Mouse (Mus musculus): ENCODE data around the gene Ppp1r21. TPM values are rescaled to one million over a fixed set of nuclear protein-coding genes. Genes with fewer than 3 reads are reported as not detected.

The Ppp1r21 gene
- polyA plus RNA-seq, 1 experiment from 2014 or later = 34.7 TPM

DNA sequence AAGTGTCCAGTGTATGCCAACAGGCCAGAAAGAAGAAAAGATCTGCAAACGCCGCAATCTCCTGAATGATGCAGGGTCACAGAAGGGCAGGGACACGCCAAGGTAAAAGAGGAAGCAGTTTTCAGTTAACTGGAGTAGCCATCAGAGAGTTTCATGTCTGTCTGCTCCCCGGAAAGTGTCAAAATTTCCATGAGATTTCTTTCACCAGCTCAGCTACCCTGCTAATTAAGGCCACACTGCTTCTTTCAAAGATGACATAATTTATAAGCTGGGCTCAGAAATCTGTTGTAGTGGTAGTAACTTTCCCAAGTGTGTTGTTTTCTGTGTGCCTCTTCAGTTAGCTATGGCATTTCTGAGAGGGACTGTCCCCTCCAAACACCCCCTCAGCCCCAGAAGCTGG lies 66.2 kb downstream of the Ppp1r21 start:
- DNase-seq (ENCODE audit: low spot score) (no peak), ATAC-seq (no peak)
- 72% methylated on average over 4 of the region's 4 CpGs for WGBS
- no peak overlapping the region for H3K9ac ChIP-seq (ENCODE audit: low read length)
- H3K4me2 ChIP-seq (ENCODE audit: low read length) = no peak overlapping the region
- no peak overlapping the region for H3K27ac ChIP-seq (ENCODE audit: low read depth, low read length)
- no peak overlapping the region for H3K4me3 ChIP-seq (ENCODE audit: low read depth, low read length)
- H3K4me1 ChIP-seq (ENCODE audit: control insufficient read depth, insufficient read depth, low read length) = peaks cover 2% of the 10 kb centered on the region; the same call in 1 of the 2 replicates
- H3K9me3 ChIP-seq (replicated peaks; ENCODE audit: control insufficient read depth, low read length) = no peaks in the 10 kb centered on the region
- no peaks in the 10 kb centered on the region for H3K36me3 ChIP-seq (ENCODE audit: control insufficient read depth, insufficient read depth, low read length)
- no peaks in the 10 kb centered on the region for H3K27me3 ChIP-seq (replicated peaks; ENCODE audit: control insufficient read depth, insufficient read depth, low read length)

DNA sequence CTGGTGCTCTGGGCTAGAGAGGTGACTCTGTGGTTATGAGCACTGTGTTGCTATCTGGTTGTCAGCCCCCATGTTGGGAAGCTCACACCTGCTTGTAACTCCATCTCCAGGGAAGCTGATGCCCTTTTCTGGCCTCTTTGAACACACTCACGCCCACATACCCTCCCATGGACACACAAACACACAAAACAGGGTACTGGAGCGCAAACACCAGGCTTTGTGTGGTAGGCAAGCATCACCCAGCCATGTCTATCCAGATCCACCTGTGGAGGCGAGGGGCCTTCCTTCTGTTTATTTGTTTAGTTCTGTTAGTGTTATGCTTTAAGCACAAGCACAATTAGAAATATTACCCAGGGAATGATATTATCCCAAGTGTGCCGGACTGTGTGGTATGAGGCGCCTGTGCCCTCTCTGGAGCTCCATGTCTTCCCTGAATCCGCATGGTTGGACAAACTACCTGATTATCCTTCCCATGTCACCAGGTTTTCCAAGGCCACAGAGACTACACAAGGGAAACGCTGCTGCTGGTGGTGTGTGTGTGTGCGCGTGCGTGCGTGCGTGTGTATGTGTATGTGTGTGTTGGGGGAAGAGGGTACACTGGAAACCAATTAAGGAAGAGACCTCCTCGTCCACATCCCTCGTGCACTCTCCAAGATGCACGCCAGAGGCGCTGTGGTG lies 66.8 kb downstream of the Ppp1r21 start:
- no peaks in the 10 kb centered on the region for H3K36me3 ChIP-seq (ENCODE audit: control insufficient read depth, insufficient read depth, low read length)
- peak overlapping the region; percentile 67 for H3K4me2 ChIP-seq (ENCODE audit: low read length)
- peak; percentile 80 for DNase-seq (ENCODE audit: low spot score)
- H3K9ac ChIP-seq (ENCODE audit: low read length) = peak overlapping the region; percentile 68
- no peaks in the 10 kb centered on the region for H3K9me3 ChIP-seq (replicated peaks; ENCODE audit: control insufficient read depth, low read length)
- no peak overlapping the region for H3K27ac ChIP-seq (ENCODE audit: low read depth, low read length)
- 30% methylated on average over 16 of the region's 16 CpGs for WGBS
- peak overlapping the region; percentile 47 for H3K4me3 ChIP-seq (ENCODE audit: low read depth, low read length)
- H3K4me1 ChIP-seq (ENCODE audit: control insufficient read depth, insufficient read depth, low read length) = peaks cover 2% of the 10 kb centered on the region; the same call in 1 of the 2 replicates
- no peak; the same call in 1 of the 2 replicates for ATAC-seq
- no peaks in the 10 kb centered on the region for H3K27me3 ChIP-seq (replicated peaks; ENCODE audit: control insufficient read depth, insufficient read depth, low read length)

DNA sequence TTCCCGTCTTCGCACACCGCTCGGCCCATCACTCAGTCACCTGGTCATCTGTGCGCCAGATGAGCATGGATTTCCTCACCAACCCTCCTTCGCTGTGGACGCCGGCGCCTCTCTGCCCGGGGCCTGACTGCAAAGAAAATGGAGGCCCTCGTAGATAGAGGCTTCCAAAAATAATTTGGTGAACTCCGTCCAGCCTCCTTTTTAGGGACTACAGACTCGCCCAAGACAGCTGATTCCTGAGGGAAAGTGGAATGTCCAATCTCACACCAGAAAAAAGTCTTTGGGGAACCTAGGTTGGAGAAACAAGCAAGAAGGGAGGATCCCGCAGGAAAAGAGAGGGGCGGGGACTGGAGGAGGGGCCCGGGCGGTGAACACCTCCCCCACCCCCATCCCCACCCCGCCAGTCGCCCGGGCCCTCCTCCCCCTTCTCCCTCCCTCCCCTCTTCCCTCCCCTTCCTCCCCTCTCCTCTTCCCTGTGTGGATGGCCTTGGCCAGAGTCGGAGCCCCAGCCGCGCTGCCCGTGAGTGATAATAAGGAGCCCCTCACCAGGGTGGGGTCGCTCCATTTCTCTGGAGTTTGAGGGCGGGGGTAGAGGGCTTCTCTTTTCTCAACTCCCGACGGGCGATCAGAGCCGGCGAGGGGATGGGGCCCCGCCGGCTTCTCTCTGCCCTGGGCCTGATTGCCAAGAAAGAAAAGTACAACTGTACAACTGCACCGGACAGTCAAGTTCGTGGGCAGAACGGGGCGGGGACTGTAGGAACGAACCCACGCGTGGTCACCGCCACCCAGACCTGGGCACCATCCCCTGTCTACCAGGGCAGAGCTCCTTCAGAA lies 67.5 kb downstream of the Ppp1r21 start, which contains the start of gene Ston1:
Gene Ston1, plus strand, starts transcription at position 463 of the 834 bp plus-strand sequence.
- H3K27me3 ChIP-seq (replicated peaks; ENCODE audit: control insufficient read depth, insufficient read depth, low read length) = no peaks in the 10 kb centered on the region
- peak; percentile 66 for DNase-seq (ENCODE audit: low spot score)
- no peaks in the 10 kb centered on the region for H3K36me3 ChIP-seq (ENCODE audit: control insufficient read depth, insufficient read depth, low read length)
- no peaks in the 10 kb centered on the region for H3K9me3 ChIP-seq (replicated peaks; ENCODE audit: control insufficient read depth, low read length)
- peak within 1 kb of the TSS; percentile 68 for H3K9ac ChIP-seq (ENCODE audit: low read length)
- peaks cover 2% of the 10 kb centered on the region; the same call in 1 of the 2 replicates for H3K4me1 ChIP-seq (ENCODE audit: control insufficient read depth, insufficient read depth, low read length)
- WGBS = under 1% methylated on average over 41 of the region's 41 CpGs
- peak within 1 kb of the TSS; percentile 67 for H3K4me2 ChIP-seq (ENCODE audit: low read length)
- peak within 1 kb of the TSS; percentile 48 for H3K27ac ChIP-seq (ENCODE audit: low read depth, low read length)
- ATAC-seq = peak; percentile 84
- H3K4me3 ChIP-seq (ENCODE audit: low read depth, low read length) = peak within 1 kb of the TSS; percentile 47

DNA sequence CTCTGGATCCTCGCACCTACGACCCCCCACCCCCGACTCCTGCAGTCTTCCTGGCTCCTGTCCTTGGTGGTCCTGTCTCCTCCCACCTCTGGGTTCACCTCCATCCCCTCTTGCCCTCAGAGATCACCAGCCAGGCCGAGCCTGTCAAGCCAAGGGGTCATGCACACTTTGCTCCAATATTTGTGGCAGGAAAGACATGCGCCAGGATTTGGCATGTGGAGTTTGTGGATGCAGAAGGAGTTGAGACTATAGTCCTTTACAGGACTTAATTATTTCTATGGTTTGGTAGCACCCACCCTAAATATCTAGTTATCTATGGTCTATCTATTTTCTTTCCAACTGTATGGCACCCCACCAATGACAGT lies 68.1 kb downstream of the Ppp1r21 start:
- WGBS = 11% methylated on average over 5 of the region's 5 CpGs
- H3K9me3 ChIP-seq (replicated peaks; ENCODE audit: control insufficient read depth, low read length) = no peaks in the 10 kb centered on the region
- H3K9ac ChIP-seq (ENCODE audit: low read length) = peak overlapping the region; percentile 68
- peaks cover 2% of the 10 kb centered on the region; the same call in 1 of the 2 replicates for H3K4me1 ChIP-seq (ENCODE audit: control insufficient read depth, insufficient read depth, low read length)
- H3K4me2 ChIP-seq (ENCODE audit: low read length) = peak overlapping the region; percentile 67
- H3K27ac ChIP-seq (ENCODE audit: low read depth, low read length) = peak overlapping the region; percentile 48; the same call in 1 of the 2 replicates
- ATAC-seq (no peak), DNase-seq (ENCODE audit: low spot score) (no peak)
- H3K4me3 ChIP-seq (ENCODE audit: low read depth, low read length) = peak overlapping the region; percentile 47
- no peaks in the 10 kb centered on the region for H3K36me3 ChIP-seq (ENCODE audit: control insufficient read depth, insufficient read depth, low read length)
- no peaks in the 10 kb centered on the region for H3K27me3 ChIP-seq (replicated peaks; ENCODE audit: control insufficient read depth, insufficient read depth, low read length)

DNA sequence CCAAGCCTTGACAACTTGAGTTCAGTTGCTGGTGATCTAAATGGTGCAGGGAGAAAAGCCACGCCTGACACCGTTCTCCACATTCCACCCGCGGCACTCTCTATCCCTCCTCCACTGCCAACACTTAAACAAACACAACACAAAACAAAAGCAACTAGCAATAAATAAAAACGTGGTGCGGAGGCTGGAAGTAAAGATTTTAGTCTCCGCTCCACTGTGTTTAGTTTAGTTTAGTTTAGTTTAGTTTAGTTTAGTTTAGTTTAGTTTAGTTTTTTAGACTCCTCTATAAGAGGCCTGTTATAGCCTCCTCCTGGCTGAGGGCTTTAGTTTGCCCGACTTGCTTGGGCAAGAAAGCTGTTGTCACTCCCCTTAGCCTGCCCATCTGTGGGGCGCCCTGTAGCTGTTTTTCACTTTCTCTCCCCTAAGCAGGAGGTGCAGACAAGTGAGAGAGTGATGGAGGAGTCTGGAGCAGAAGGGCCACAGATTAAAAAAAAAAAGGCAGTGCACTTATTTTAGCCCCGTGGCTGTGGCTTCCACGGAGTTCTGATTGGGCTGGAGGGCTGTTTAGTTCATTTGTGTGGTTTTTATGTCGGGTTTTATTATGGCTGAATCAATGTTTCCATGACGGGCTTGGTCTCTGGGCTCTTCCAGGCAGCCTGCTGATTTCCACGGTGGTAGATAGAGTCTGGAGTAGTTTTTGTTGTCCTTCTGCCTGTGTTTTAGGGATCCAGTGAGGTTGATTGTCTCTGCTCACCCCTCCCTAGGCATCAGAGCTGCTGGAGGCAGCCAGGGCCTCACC lies 68.9 kb downstream of the Ppp1r21 start:
- DNase-seq (ENCODE audit: low spot score) (peak; percentile 46), ATAC-seq (peak; percentile 33; the same call in 1 of the 2 replicates)
- Histone ChIP-seq H3K27ac (ENCODE audit: low read depth, low read length) (peak overlapping the region; percentile 9; the same call in 1 of the 2 replicates), H3K4me1 (ENCODE audit: control insufficient read depth, insufficient read depth, low read length) (peaks cover 2% of the 10 kb centered on the region; the same call in 1 of the 2 replicates), H3K9ac (ENCODE audit: low read length) (peak overlapping the region; percentile 46; the same call in 1 of the 2 replicates), H3K36me3 (ENCODE audit: control insufficient read depth, insufficient read depth, low read length) (no peaks in the 10 kb centered on the region), H3K9me3 (replicated peaks; ENCODE audit: control insufficient read depth, low read length) (no peaks in the 10 kb centered on the region), H3K4me2 (ENCODE audit: low read length) (peak overlapping the region; percentile 67), H3K27me3 (replicated peaks; ENCODE audit: control insufficient read depth, insufficient read depth, low read length) (no peaks in the 10 kb centered on the region), H3K4me3 (ENCODE audit: low read depth, low read length) (no peak overlapping the region)
- 16% methylated on average over 14 of the region's 14 CpGs for WGBS

DNA sequence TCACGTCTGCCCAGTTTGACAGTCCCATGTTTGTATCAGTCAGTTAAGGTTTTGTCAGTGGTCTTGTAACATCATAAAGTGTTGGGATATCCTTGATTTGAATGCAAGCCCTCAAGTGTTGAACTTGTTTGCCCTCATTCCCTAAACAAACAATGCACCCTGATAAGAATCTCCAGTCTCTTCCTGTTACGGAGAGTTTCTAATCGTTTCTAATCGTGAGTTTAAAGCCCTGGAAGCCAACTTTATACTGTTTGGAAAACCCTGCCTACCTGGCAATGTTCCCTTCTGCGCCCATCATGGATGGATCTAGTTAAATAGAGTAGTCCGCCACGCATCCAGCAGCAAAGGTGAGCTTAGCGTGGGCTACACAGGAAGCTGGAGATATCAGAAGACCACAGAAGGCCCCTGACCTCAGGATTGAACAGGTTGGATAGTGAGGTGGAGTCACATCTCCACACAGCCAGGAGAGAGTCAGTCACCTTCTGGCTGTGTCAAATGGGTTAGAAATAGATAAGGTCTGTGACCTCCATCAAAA lies 70.6 kb downstream of the Ppp1r21 start:
- 92% methylated on average over 8 of the region's 8 CpGs for WGBS
- no peak overlapping the region for H3K4me2 ChIP-seq (ENCODE audit: low read length)
- no peak for DNase-seq (ENCODE audit: low spot score)

DNA sequence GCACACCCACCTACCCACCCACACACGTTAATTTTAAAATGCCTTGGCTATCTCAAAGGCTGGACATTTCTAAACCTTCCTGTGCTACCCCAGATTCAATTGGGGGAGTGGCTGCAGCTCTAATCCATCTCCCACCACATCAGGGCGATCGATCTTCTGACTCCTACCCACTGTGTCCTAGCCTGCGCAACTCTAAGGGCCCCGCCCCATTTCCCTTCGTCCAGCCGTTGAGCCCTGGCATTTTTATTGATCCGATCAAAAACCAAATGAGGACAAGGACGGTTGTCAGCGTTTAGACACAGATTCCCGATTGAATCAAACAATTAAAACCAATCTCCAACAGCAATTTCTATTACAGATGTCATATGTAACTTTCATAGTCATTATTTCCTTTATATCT lies 74.0 kb downstream of the Ppp1r21 start:
- WGBS = 88% methylated on average over 11 of the region's 11 CpGs
- no peaks in the 10 kb centered on the region for H3K4me1 ChIP-seq (ENCODE audit: control insufficient read depth, insufficient read depth, low read length)
- H3K27me3 ChIP-seq (replicated peaks; ENCODE audit: control insufficient read depth, insufficient read depth, low read length) = no peaks in the 10 kb centered on the region
- H3K4me3 ChIP-seq (ENCODE audit: low read depth, low read length) = no peak overlapping the region
- DNase-seq (ENCODE audit: low spot score) = no peak
- no peak overlapping the region for H3K9ac ChIP-seq (ENCODE audit: low read length)
- ATAC-seq = no peak
- H3K27ac ChIP-seq (ENCODE audit: low read depth, low read length) = no peak overlapping the region
- H3K4me2 ChIP-seq (ENCODE audit: low read length) = no peak overlapping the region
- H3K9me3 ChIP-seq (replicated peaks; ENCODE audit: control insufficient read depth, low read length) = no peaks in the 10 kb centered on the region
- no peaks in the 10 kb centered on the region for H3K36me3 ChIP-seq (ENCODE audit: control insufficient read depth, insufficient read depth, low read length)

More for the DNA sequence above, 70.6 kb downstream of the Ppp1r21 start:
- no peaks in the 10 kb centered on the region for H3K9me3 ChIP-seq (replicated peaks; ENCODE audit: control insufficient read depth, low read length)
- no peak overlapping the region for H3K4me3 ChIP-seq (ENCODE audit: low read depth, low read length)
- H3K36me3 ChIP-seq (ENCODE audit: control insufficient read depth, insufficient read depth, low read length) = no peaks in the 10 kb centered on the region
- H3K27ac ChIP-seq (ENCODE audit: low read depth, low read length) = no peak overlapping the region
- ATAC-seq = no peak
- peaks cover 2% of the 10 kb centered on the region; the same call in 1 of the 2 replicates for H3K4me1 ChIP-seq (ENCODE audit: control insufficient read depth, insufficient read depth, low read length)
- no peaks in the 10 kb centered on the region for H3K27me3 ChIP-seq (replicated peaks; ENCODE audit: control insufficient read depth, insufficient read depth, low read length)
- no peak overlapping the region for H3K9ac ChIP-seq (ENCODE audit: low read length)

DNA sequence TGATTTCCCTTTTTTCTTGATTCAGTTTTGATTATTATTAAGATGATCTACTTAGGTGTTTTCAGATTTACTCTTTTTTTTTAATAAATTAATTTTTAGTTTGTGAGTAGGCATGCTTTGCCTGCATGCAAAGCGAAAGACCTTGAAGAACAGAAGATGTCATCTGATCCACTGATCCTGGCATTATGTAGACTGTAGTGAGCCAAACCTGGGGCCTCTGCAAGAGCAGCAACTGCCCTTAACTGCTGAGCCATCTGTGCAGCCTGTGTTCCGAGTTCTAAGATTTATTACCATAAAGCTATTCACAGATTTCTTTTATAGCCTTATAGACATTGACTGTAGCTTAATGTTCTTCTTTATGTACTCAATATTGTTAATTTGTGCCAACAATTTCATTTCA lies 76.1 kb downstream of the Ppp1r21 start:
- H3K9me3 ChIP-seq (replicated peaks; ENCODE audit: control insufficient read depth, low read length) = no peaks in the 10 kb centered on the region
- no peaks in the 10 kb centered on the region for H3K36me3 ChIP-seq (ENCODE audit: control insufficient read depth, insufficient read depth, low read length)
- H3K27ac ChIP-seq (ENCODE audit: low read depth, low read length) = no peak overlapping the region
- WGBS = 86% methylated on average over 2 of the region's 2 CpGs
- no peak overlapping the region for H3K9ac ChIP-seq (ENCODE audit: low read length)
- no peak overlapping the region for H3K4me3 ChIP-seq (ENCODE audit: low read depth, low read length)
- H3K4me2 ChIP-seq (ENCODE audit: low read length) = no peak overlapping the region
- no peak for DNase-seq (ENCODE audit: low spot score)
- H3K4me1 ChIP-seq (ENCODE audit: control insufficient read depth, insufficient read depth, low read length) = no peaks in the 10 kb centered on the region
- no peak for ATAC-seq
- H3K27me3 ChIP-seq (replicated peaks; ENCODE audit: control insufficient read depth, insufficient read depth, low read length) = no peaks in the 10 kb centered on the region
